Mouse (Mus musculus) liver, embryonic 13.5 days (tissue): Measurements from ENCODE around the gene Tubgcp6. TPM values are rescaled to one million over a fixed set of nuclear protein-coding genes. Genes with fewer than 3 reads are reported as not detected.
A peak's percentile ranks its signal among the peaks of the same experiment; 100 is the strongest.

Source experiments
- ATAC-seq: fragments of 200-750 bp; cut with Nextera tagmentation; 2 replicates; pipeline ENCODE4 v1.8.0; 2017; ENCODE audit warnings: low read depth, mild to moderate bottlenecking, moderate number of reproducible peaks, moderate library complexity
- DNase-seq: peaks from one replicate; pipeline ENCODE4 v3.0.0; 2022
- H3K27ac ChIP-seq: fragments of 300-500 bp; sonication (generic); 2 replicates; pipeline ENCODE4 v1.5.1; 2015; ENCODE audit warnings: moderate library complexity, mild to moderate bottlenecking, inconsistent platforms
- H3K27me3 ChIP-seq: fragments of 300-500 bp; sonication (generic); 2 replicates; pipeline ENCODE4 v1.6.1; 2015; ENCODE audit warnings: mild to moderate bottlenecking, inconsistent platforms
- H3K36me3 ChIP-seq: fragments of 300-500 bp; sonication (generic); 2 replicates; pipeline ENCODE4 v1.6.1; 2015; ENCODE audit warnings: mild to moderate bottlenecking, inconsistent platforms
- H3K4me1 ChIP-seq: fragments of 300-500 bp; sonication (generic); replicated peaks from 2 replicates; pipeline ENCODE4 v1.6.1; 2015; ENCODE audit warnings: inconsistent platforms
- H3K4me2 ChIP-seq: fragments of 300-500 bp; sonication (generic); 2 replicates; pipeline ENCODE4 v1.6.1; 2015; ENCODE audit warnings: inconsistent platforms, mild to moderate bottlenecking, moderate library complexity
- H3K4me3 ChIP-seq: fragments of 300-500 bp; sonication (generic); replicated peaks from 2 replicates; pipeline ENCODE4 v1.5.1; 2015; ENCODE audit warnings: mild to moderate bottlenecking, inconsistent platforms
- H3K9ac ChIP-seq: fragments of 300-500 bp; sonication (generic); 2 replicates; pipeline ENCODE4 v1.6.1; 2015; ENCODE audit warnings: mild to moderate bottlenecking, inconsistent platforms
- H3K9me3 ChIP-seq: fragments of 300-500 bp; sonication (generic); replicated peaks from 2 replicates; pipeline ENCODE4 v1.6.1; 2016; ENCODE audit warnings: inconsistent platforms
- WGBS: fragments of 180-500 bp; shearing (Covaris S2); methylation state at CpG from one replicate; pipeline ENCODE4 v1.1.7; 2015; ENCODE audit not compliant: insufficient replicate concordance; 5-methylcytosine and 5-hydroxymethylcytosine counted together
- polyA plus RNA-seq: library from polyadenylated mRNA; unstranded; fragments of >200 nt; fragmentation: Nextera tagmentation; extraction: Ambion mirVana; gene quantifications from 2 replicates; pipeline ENCODE4 v1.2.1, GENCODE M21; 2015

Gene Tubgcp6
- polyA plus RNA-seq, 1 experiment from 2014 or later = 6.5 TPM

DNA sequence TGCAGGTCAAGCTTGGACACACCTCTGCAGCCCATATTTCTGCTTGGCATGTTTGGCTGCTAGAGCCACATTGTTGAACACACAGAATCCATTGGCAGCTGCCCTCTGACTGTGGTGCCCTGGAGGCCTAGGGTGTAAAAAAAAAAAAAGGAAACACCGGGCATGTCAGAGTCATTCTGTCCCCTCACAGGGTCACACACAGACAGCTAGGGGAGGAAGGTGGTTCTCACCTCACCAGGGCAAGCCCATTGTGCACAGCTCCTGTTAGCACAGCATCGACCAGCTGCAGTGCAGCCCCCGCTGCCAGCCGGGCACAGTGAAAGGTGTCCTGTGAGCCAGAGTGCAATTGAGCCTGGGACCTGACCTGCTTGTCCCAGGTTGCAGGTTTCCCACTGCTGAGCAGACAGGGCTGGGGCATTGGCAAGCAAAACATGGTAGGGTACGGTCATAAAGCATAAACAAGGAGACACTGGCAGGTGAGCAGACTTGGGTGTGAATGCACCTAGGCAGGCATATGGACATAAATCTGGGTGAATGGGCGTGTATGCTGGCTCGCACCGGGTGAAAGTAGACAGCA lies 4.5 kb upstream of the Tubgcp6 start:
- Histone ChIP-seq H3K4me2 (peak overlapping the region; percentile 90), H3K27me3 (peaks cover 12% of the 10 kb centered on the region; the same call in 1 of the 2 replicates), H3K9ac (peak overlapping the region; percentile 80), H3K36me3 (peaks cover 5% of the 10 kb centered on the region; the same call in 1 of the 2 replicates), H3K4me3 (peak overlapping the region; percentile 69), H3K27ac (0 out of 2 replicates have a peak overlapping the region, but pooled peaks have one; percentile 81), H3K9me3 (no peaks in the 10 kb centered on the region), H3K4me1 (peaks cover 37% of the 10 kb centered on the region)
- ATAC-seq = no peak
- 67% methylated on average over 8 of the region's 8 CpGs for WGBS
- no peak for DNase-seq

DNA sequence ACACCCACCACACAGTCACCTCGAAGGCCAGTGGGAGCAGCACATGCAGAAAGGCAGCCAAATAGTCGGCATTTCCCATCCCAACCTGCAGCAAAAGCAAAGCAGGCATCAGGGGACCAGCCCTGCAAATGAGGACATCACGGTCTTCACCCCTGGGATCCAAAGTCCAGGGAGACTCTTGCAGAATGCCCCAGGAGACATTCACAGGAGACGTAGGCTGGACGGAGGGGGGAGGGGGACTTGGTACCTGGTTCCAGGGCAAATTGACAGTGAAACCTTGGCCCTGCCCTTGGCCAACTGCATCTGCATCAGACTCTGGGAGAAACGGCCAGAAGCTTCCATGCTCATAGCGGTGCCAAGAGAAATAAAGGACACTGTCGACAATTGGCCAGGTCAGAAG lies 3.7 kb upstream of the Tubgcp6 start:
- ATAC-seq (no peak), DNase-seq (no peak)
- no peak overlapping the region for H3K9ac ChIP-seq
- H3K9me3 ChIP-seq = no peaks in the 10 kb centered on the region
- H3K36me3 ChIP-seq = peaks cover 5% of the 10 kb centered on the region; the same call in 1 of the 2 replicates
- 75% methylated on average over 8 of the region's 8 CpGs for WGBS
- H3K4me1 ChIP-seq = peaks cover 45% of the 10 kb centered on the region
- no peak overlapping the region for H3K4me2 ChIP-seq
- no peak overlapping the region for H3K4me3 ChIP-seq
- peaks cover 12% of the 10 kb centered on the region; the same call in 1 of the 2 replicates for H3K27me3 ChIP-seq
- no peak overlapping the region for H3K27ac ChIP-seq

DNA sequence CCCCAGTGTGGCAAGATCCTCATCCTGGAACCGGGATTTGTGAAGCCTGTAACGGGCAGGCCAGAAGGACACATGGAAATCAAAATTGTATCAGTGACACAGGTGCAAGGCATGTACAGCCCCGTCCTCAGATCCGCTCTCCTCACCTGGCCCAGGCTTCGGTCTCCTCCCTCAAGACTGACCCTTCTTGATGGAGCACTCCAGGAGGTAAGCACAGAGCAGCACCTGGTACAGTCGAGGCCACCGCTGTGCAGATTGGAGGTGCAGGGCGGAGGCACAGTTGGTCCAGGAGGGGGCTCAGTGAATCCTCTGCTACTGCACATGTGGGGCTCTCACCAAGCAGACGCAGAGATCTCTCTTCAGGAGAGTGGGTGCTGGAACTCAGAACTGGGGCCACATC lies 2.4 kb upstream of the Tubgcp6 start:
- Histone ChIP-seq H3K9me3 (no peaks in the 10 kb centered on the region), H3K4me2 (no peak overlapping the region), H3K27ac (no peak overlapping the region), H3K4me1 (peaks cover 58% of the 10 kb centered on the region), H3K4me3 (no peak overlapping the region), H3K9ac (no peak overlapping the region), H3K36me3 (peaks cover 11% of the 10 kb centered on the region; the same call in 1 of the 2 replicates), H3K27me3 (peaks cover 6% of the 10 kb centered on the region; the same call in 1 of the 2 replicates)
- DNase-seq = no peak
- no peak for ATAC-seq
- 89% methylated on average over 9 of the region's 9 CpGs for WGBS

DNA sequence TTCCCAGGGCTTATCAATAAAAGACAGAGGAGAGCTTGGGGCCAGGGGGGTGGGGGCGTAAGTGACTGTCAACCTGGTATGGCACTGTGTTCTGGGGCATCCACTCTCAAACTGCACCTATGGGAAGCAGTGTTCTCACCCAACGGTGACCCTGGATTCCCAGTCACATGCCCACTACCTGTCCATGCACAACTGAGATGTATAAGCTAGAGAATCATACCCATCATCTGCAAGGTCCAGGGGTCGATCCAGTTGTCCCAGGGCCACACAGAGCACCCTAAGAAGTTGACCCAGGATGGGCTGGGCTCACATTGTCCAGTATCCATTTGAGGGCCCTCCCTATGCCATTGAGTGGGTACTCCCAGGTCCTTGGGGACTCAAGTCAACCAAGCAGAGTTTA lies 1.4 kb upstream of the Tubgcp6 start:
- WGBS = 76% methylated on average over 3 of the region's 3 CpGs

DNA sequence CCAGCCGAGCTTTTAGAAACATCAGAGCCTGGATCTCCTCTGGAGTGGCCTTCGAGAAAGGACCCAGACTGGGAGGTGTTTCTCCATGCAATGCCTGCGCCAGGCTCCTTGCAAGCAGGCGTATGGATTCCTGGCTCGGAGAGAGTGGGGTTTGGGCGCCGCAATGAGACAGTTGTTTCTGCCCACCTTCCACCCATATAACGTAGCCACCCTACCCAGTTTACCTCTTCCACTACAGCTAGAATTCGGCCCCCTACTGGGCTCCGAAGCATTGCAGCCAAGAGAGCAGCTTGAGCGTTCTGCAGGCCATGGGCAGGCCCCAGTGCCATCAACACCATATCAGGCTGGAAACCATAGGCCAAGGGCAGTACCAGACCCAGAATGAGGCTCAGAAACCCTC lies 683 bp upstream of the Tubgcp6 start:
- H3K27ac ChIP-seq = peak overlapping the region; percentile 69
- DNase-seq (peak; percentile 34), ATAC-seq (no peak)
- peak overlapping the region; percentile 92 for H3K9ac ChIP-seq
- H3K9me3 ChIP-seq = no peaks in the 10 kb centered on the region
- peaks cover 28% of the 10 kb centered on the region for H3K36me3 ChIP-seq
- H3K27me3 ChIP-seq = no peaks in the 10 kb centered on the region
- WGBS = 39% methylated on average over 11 of the region's 11 CpGs
- peak overlapping the region; percentile 97 for H3K4me2 ChIP-seq
- peaks cover 64% of the 10 kb centered on the region for H3K4me1 ChIP-seq
- peak overlapping the region; percentile 94 for H3K4me3 ChIP-seq

More for the DNA sequence above, 1.4 kb upstream of the Tubgcp6 start:
- Histone ChIP-seq H3K9me3 (no peaks in the 10 kb centered on the region), H3K9ac (0 out of 2 replicates have a peak overlapping the region, but pooled peaks have one; percentile 92), H3K4me3 (no peak overlapping the region), H3K36me3 (peaks cover 22% of the 10 kb centered on the region), H3K4me1 (peaks cover 66% of the 10 kb centered on the region), H3K27ac (no peak overlapping the region), H3K27me3 (no peaks in the 10 kb centered on the region), H3K4me2 (no peak overlapping the region; the same call in 1 of the 2 replicates)
- no peak for DNase-seq
- no peak for ATAC-seq

DNA sequence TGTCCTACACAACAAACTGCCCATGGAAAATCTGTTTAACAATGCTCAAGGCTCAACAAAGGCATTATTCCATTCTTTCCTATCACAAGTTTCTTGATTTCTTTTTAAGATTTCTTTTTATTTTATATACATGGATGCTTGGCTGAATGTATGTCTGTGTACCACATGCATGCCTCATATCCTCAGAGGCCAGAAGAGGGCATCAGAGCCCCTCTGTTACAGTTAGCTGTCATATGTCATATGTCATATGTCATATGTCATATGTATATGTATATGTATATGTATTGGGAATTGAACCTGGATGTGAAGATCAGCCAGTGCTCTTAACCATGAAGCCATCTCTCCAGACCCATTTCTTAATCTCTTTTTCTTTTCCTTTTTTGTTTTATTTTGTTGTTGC lies 4.9 kb downstream of the Tubgcp6 start:
- no peak for DNase-seq
- Histone ChIP-seq H3K36me3 (peaks cover 74% of the 10 kb centered on the region), H3K27me3 (no peaks in the 10 kb centered on the region), H3K4me2 (no peak overlapping the region), H3K9ac (no peak overlapping the region), H3K4me3 (no peak overlapping the region), H3K27ac (no peak overlapping the region), H3K4me1 (peaks cover 34% of the 10 kb centered on the region), H3K9me3 (no peaks in the 10 kb centered on the region)
- ATAC-seq = no peak

DNA sequence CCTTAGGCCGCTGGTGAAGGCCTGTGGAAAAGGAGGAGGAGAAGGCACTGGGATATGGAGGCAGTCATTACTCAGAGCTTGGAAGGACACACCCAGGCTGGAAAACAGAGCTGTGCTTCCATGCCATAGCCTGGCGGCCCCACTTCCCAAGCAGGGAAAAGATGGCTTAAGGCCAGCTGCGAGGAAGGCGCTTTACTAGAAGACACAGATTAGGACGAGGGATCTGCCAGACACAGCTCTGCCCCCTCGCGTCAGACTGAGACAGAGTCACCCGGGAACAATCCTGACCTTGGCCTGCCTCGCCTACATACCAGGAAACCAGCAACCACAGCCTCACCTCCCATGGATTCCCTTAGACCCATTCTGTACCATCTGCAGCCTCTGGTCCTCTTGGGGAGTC lies 12.8 kb downstream of the Tubgcp6 start:
- peaks cover 96% of the 10 kb centered on the region for H3K36me3 ChIP-seq
- H3K9ac ChIP-seq = no peak overlapping the region

DNA sequence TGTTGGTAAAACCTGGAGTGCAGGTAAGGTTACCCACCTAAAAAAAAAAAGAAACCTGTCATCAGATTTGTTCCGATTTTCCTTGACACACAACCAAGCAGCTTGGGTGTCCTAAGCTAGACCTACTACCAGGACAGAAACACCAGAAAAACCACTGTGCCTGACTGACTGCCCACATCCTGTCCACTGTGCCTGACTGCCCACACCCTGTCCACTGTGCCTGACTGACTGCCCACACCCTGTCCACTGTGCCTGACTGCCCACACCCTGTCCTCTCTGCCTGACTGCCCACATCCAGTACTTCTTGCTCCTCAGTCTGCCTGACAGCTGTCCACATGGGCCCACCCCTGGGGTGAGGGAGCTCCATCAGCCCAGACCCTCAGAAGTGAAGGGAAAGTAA lies 15.9 kb downstream of the Tubgcp6 start:
- DNase-seq (no peak), ATAC-seq (no peak)
- H3K27ac ChIP-seq = no peak overlapping the region
- H3K4me2 ChIP-seq = no peak overlapping the region
- no peaks in the 10 kb centered on the region for H3K27me3 ChIP-seq
- H3K4me1 ChIP-seq = no peaks in the 10 kb centered on the region
- no peak overlapping the region for H3K9ac ChIP-seq
- H3K9me3 ChIP-seq = no peaks in the 10 kb centered on the region
- H3K36me3 ChIP-seq = peaks cover 98% of the 10 kb centered on the region
- 72% methylated on average over 1 of the region's 1 CpGs for WGBS
- H3K4me3 ChIP-seq = no peak overlapping the region

More for the DNA sequence above, 12.8 kb downstream of the Tubgcp6 start:
- Histone ChIP-seq H3K4me1 (no peaks in the 10 kb centered on the region), H3K27ac (no peak overlapping the region), H3K9me3 (no peaks in the 10 kb centered on the region), H3K4me3 (no peak overlapping the region), H3K27me3 (no peaks in the 10 kb centered on the region), H3K4me2 (no peak overlapping the region)
- 75% methylated on average over 9 of the region's 9 CpGs for WGBS
- ATAC-seq (no peak), DNase-seq (no peak)

DNA sequence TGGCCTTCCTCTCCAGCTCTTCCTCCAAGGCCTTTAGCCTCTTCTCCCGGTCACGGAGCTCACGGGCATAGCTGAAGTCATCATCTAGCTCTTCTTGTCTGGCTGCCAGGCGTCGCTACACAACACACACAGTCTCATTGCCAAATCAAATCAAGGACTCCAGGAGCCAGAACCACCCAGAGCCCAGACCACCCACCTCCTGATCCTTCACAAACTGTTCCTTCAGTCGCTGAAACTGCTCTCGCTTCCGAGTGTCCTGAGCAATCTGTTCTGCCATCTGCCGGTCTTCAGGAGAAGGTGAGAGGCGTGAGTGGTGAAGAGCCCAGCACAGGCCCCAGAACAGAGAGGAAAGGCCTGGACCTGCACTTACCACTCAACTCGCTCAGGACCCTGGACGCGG lies 16.8 kb downstream of the Tubgcp6 start:
- Histone ChIP-seq H3K4me1 (no peaks in the 10 kb centered on the region), H3K4me2 (no peak overlapping the region), H3K4me3 (no peak overlapping the region), H3K27me3 (no peaks in the 10 kb centered on the region), H3K36me3 (peaks cover 98% of the 10 kb centered on the region), H3K9me3 (no peaks in the 10 kb centered on the region), H3K27ac (no peak overlapping the region), H3K9ac (no peak overlapping the region)
- DNase-seq (no peak), ATAC-seq (no peak)
- WGBS = 86% methylated on average over 13 of the region's 13 CpGs

DNA sequence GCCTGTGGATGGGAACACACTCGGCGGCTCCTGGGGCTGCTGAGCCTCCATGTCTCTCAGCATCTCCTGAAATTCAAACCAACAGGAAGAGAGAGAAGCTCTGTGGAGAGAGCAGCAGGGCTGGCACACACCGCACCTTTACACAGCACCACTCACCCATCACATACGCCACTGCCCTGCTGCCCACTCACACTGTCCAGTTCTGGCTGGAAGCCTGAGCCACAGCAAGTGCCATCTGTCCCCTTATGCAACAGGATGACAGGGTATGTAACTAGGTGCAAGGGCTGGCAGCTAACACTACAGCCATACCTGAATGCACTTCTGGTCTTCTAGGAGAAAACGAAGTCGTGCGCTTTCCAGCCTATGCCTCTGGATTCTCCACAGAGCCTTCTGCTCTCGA lies 18.5 kb downstream of the Tubgcp6 start:
- DNase-seq = no peak
- Histone ChIP-seq H3K9me3 (no peaks in the 10 kb centered on the region), H3K9ac (no peak overlapping the region), H3K4me1 (no peaks in the 10 kb centered on the region), H3K36me3 (peaks cover 98% of the 10 kb centered on the region), H3K4me2 (no peak overlapping the region), H3K27ac (no peak overlapping the region), H3K27me3 (no peaks in the 10 kb centered on the region), H3K4me3 (no peak overlapping the region)
- no peak for ATAC-seq
- 91% methylated on average over 8 of the region's 8 CpGs for WGBS

DNA sequence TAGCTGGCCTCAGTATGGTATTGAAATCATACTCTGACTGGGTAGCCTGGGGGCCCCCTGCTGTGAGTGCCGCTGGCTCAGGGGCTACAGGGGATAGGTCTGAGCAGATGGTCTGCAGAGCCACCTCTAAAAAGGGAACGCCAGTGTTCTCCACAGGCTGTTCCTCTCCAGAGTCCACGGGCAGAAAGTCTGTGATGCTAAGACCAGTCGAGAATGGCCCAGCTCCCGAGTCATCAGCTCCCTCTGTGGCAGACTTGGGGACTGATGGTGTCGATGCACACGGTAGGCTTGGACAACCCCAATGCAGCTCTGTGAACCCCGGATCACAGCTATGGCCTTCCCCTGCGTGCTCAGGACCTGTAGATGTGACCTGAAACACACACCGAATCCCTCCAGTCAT lies 19.0 kb downstream of the Tubgcp6 start:
- Histone ChIP-seq H3K4me2 (no peak overlapping the region), H3K9ac (no peak overlapping the region), H3K4me1 (no peaks in the 10 kb centered on the region), H3K4me3 (no peak overlapping the region), H3K27ac (no peak overlapping the region), H3K27me3 (no peaks in the 10 kb centered on the region), H3K9me3 (no peaks in the 10 kb centered on the region), H3K36me3 (peaks cover 98% of the 10 kb centered on the region)
- 81% methylated on average over 10 of the region's 10 CpGs for WGBS
- no peak; the same call in 1 of the 2 replicates for ATAC-seq
- no peak for DNase-seq

DNA sequence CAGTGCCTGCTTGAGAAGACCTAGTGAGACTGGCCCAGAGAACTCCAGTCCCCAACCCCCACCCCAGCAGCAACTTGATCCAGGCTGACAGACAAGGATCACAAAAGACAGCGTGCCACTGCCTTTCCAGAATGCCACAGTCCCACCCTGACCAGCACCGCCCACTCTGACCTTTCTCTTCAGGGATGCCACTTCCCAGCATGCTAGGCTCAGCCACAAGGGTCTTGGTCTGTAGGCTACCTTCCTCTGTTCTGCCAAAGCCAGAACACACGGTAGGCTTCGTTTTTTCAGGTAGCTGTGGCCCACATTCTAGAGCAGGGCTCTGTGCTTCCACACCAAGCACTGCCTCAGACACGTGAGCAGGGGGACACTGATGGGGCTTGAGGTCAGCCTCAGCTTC lies 20.3 kb downstream of the Tubgcp6 start:
- ATAC-seq = no peak
- 82% methylated on average over 5 of the region's 5 CpGs for WGBS

More for the DNA sequence above, 20.3 kb downstream of the Tubgcp6 start:
- Histone ChIP-seq H3K4me1 (no peaks in the 10 kb centered on the region), H3K4me2 (no peak overlapping the region), H3K36me3 (peaks cover 98% of the 10 kb centered on the region), H3K9ac (no peak overlapping the region), H3K27me3 (no peaks in the 10 kb centered on the region), H3K4me3 (no peak overlapping the region), H3K9me3 (no peaks in the 10 kb centered on the region), H3K27ac (no peak overlapping the region)
- no peak for DNase-seq
